Comparison of ENCODE assay signal across 10 mouse cellular contexts in the genomic region with DNA sequence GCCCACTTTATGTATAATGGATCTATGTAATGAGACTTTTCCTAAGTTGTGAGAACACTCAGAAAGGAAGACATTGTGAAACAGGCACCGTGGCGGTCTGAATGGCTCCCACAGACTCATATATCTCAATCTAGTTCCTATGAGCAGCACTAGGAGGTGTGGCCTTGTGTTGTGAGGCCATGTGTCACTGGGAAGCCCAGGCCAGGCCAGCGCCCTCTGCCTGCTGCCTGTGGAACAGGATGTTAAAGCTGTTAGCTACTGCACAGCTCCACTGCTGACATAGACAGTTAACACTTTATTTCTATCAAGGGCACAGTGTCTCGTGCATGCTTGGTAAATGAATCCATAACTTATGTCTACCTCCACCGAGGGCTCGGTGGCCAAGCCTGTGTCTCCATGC. TPM values are rescaled to one million over a fixed set of nuclear protein-coding genes. Genes with fewer than 3 reads are reported as not detected.
DNase-seq lines count a peak whose midpoint lies in the region; ATAC-seq and TF ChIP-seq lines count a peak whose summit lies in the region.
"Had no signal": no experiment of that assay in that cellular context is flagged by ENCODE, and none has a peak within 500 bp of the region (broad histone marks: within the 10 kb centered on the region; RNA-seq: fewer than 3 reads in every experiment).

No protein-coding gene starts in this region.

- intact Hi-C loops in heart, adult 2 months (cut with DNase I) = no loop called here
- intact Hi-C loops in heart, postnatal 36 days (cut with DNase I) = no loop called here

- H3K9ac ChIP-seq in heart, adult 2 months (ENCODE audit: low read depth, low read length) = no peak overlapping the region
- H3K9ac ChIP-seq in kidney, embryonic 14.5 days (ENCODE audit: low read depth, low read length) = no peak overlapping the region
- H3K9ac ChIP-seq: embryonic facial prominence, embryonic 12.5 days had no signal

- H3K4me1 ChIP-seq in heart, adult 2 months (ENCODE audit: control insufficient read depth, insufficient read depth, low read length) = no peaks in the 10 kb centered on the region; the same call in 1 of the 2 replicates
- no peaks in the 10 kb centered on the region for H3K4me1 ChIP-seq in kidney, embryonic 14.5 days (ENCODE audit: control insufficient read depth, insufficient read depth, low read length)
- H3K4me1 ChIP-seq: embryonic facial prominence, embryonic 12.5 days had no signal

- peak; percentile 66 for TF ChIP-seq CTCF in heart, adult 2 months (IDR thresholded peaks at IDR 0.05)

- TF ChIP-seq EP300 in heart, adult 2 months (IDR thresholded peaks at IDR 0.05; ENCODE audit: insufficient read depth, low read depth, low read length) = no peak

- H3K79me2 ChIP-seq in heart, adult 2 months (replicated peaks; ENCODE audit: control insufficient read depth, insufficient read depth, low read length) = no peaks in the 10 kb centered on the region

- peak; percentile 62; the same call in 1 of the 2 replicates for ATAC-seq in kidney, embryonic 14.5 days (ENCODE audit: low FRiP score, low TSS enrichment)
- peak; percentile 99 for ATAC-seq in megakaryocyte, adult 5-6 weeks (ENCODE audit: poor library complexity, severe bottlenecking)

- TF ChIP-seq POLR2A in heart, adult 2 months (IDR thresholded peaks at IDR 0.05; ENCODE audit: insufficient read depth, low read depth, low read length) = no peak

- no peaks in the 10 kb centered on the region for H3K27me3 ChIP-seq in heart, adult 2 months (ENCODE audit: control insufficient read depth, insufficient read depth, low read length)
- no peaks in the 10 kb centered on the region for H3K27me3 ChIP-seq in kidney, embryonic 14.5 days (ENCODE audit: control insufficient read depth, insufficient read depth, low read length)
- H3K27me3 ChIP-seq: embryonic facial prominence, embryonic 12.5 days had no signal

- H3K4me3 ChIP-seq in heart, adult 2 months = no peak overlapping the region
- no peak overlapping the region for H3K4me3 ChIP-seq in kidney, embryonic 14.5 days (ENCODE audit: low read length)
- H3K4me3 ChIP-seq: embryonic facial prominence, embryonic 12.5 days; myocyte had no signal

- H3K4me2 ChIP-seq in kidney, embryonic 14.5 days (replicated peaks; ENCODE audit: low read depth, low read length) = no peak overlapping the region
- H3K4me2 ChIP-seq: embryonic facial prominence, embryonic 12.5 days had no signal

- H3K9me3 ChIP-seq in kidney, embryonic 14.5 days (ENCODE audit: control insufficient read depth, low read length) = no peaks in the 10 kb centered on the region
- H3K9me3 ChIP-seq: embryonic facial prominence, embryonic 12.5 days had no signal

- no peaks in the 10 kb centered on the region for H3K36me3 ChIP-seq in heart, adult 2 months (ENCODE audit: control insufficient read depth, insufficient read depth, low read length)
- peaks cover 62% of the 10 kb centered on the region for H3K36me3 ChIP-seq in kidney, embryonic 14.5 days (ENCODE audit: control insufficient read depth, insufficient read depth, low read length)

- WGBS in heart, adult 2 months = 78% methylated on average over 6 of the region's 6 CpGs
- 82% methylated on average over 6 of the region's 6 CpGs for WGBS in kidney, embryonic 14.5 days

- no peak for DNase-seq in heart, adult 2 months
- DNase-seq in heart, postnatal 36 days = no peak
- DNase-seq in CD8-positive naive resting alpha-beta T cell, adult 2 months (ENCODE audit: low read depth in 2 of 2, low spot score in 2 of 2) = peak; percentile 36 to 41
- peak; percentile 65 to 70 for DNase-seq in adrenal gland, postnatal 36 days
- peak; percentile 83 for DNase-seq in thymus, postnatal 4 days
- DNase-seq in left cerebral cortex, adult 11 months (ENCODE audit: low spot score) = no peak

- no peak overlapping the region for H3K27ac ChIP-seq in heart, adult 2 months
- no peak overlapping the region for H3K27ac ChIP-seq in kidney, embryonic 14.5 days (ENCODE audit: low read depth, low read length)
- H3K27ac ChIP-seq: embryonic facial prominence, embryonic 12.5 days had no signal

RNA-seq across cellular contexts. Expression of a gene that starts 14.7 kb away (rescaled TPM):
- 100 to 1,000 TPM; 123 to 129 TPM for total RNA-seq in heart, adult 2 months (2021)
- polyA plus RNA-seq in heart, adult 2 months (2012; rRNA removed) = 50.4 and 93.0 TPM in 2 replicates
- 100 to 1,000 TPM; 132 to 137 TPM for total RNA-seq in heart, postnatal 36 days (2021)
- total RNA-seq in adrenal gland, postnatal 36 days (2021) = 100 to 1,000 TPM; 254 to 257 TPM
- polyA plus RNA-seq in kidney, embryonic 14.5 days (2014; fragmentation: Nextera tagmentation; extraction: Ambion mirVana) = 305 and 310 TPM in 2 replicates
- 265 and 283 TPM in 2 replicates for total RNA-seq in megakaryocyte, adult 5-6 weeks (2015)
- total RNA-seq in megakaryocyte, adult 5-6 weeks (2017) = 250 and 266 TPM in 2 replicates

RNA-seq across cellular contexts. Expression of a gene that starts 33.1 kb away (rescaled TPM):
- 100 to 1,000 TPM; 148 to 208 TPM for total RNA-seq in heart, adult 2 months (2021)
- polyA plus RNA-seq in heart, adult 2 months (2012; rRNA removed) = 266 and 368 TPM in 2 replicates
- total RNA-seq in heart, postnatal 36 days (2021) = 100 to 1,000 TPM; 168 to 289 TPM
- total RNA-seq in adrenal gland, postnatal 36 days (2021) = not detected
- polyA plus RNA-seq in kidney, embryonic 14.5 days (2014; fragmentation: Nextera tagmentation; extraction: Ambion mirVana) = not detected in 2 replicates
- not detected in 2 replicates for total RNA-seq in megakaryocyte, adult 5-6 weeks (2015)
- not detected in 2 replicates for total RNA-seq in megakaryocyte, adult 5-6 weeks (2017)
- polyA plus RNA-seq: embryonic facial prominence, embryonic 12.5 days; myocyte had no signal

Comparison
In these comparisons a context has a peak if more than half of its experiments do, and no peak if none do; other contexts are left out.
1. DNase-seq: peak in CD8-positive naive resting alpha-beta T cell, adult 2 months (2 of 2), adrenal gland, postnatal 36 days (2 of 2) and thymus, postnatal 4 days (single experiment); none in heart, adult 2 months (0 of 2), heart, postnatal 36 days (0 of 2) and left cerebral cortex, adult 11 months (single experiment).
2. RNA of a gene that starts 33.1 kb away (total RNA-seq): 168 to 289 TPM in heart, postnatal 36 days and 148 to 208 TPM in heart, adult 2 months; not detected in adrenal gland, postnatal 36 days and not detected in megakaryocyte, adult 5-6 weeks; every median in the first group is over 100 times any median in the second.